Mouse (Mus musculus) liver, postnatal 0 days (tissue): ENCODE results near the gene Wdtc1. TPM values are rescaled to one million over a fixed set of nuclear protein-coding genes. Genes with fewer than 3 reads are reported as not detected.

Experiments used
- ATAC-seq: fragments of 200-750 bp; cut with Nextera tagmentation; 2 replicates; pipeline ENCODE4 v1.8.0; 2017; ENCODE audit warnings: mild to moderate bottlenecking, moderate library complexity
- DNase-seq: peaks from one replicate; pipeline ENCODE4 v3.0.0-alpha.2; 2016
- H3K27ac ChIP-seq: fragments of 300-500 bp; sonication (generic); 2 replicates; pipeline ENCODE4 v1.5.1; 2014; ENCODE audit warnings: antibody characterized with exemption, moderate library complexity, mild to moderate bottlenecking, low read depth
- H3K27me3 ChIP-seq: fragments of 300-500 bp; sonication (generic); 2 replicates; pipeline ENCODE4 v1.6.1; 2014; ENCODE audit warnings: low read length, control low read depth, mixed read lengths; ENCODE audit not compliant: insufficient read depth
- H3K36me3 ChIP-seq: fragments of 300-500 bp; sonication (generic); replicated peaks from 2 replicates; pipeline ENCODE4 v1.6.1; 2014; ENCODE audit warnings: mild to moderate bottlenecking, control low read depth, low read length, moderate library complexity, mixed read lengths; ENCODE audit not compliant: insufficient read depth
- H3K4me1 ChIP-seq: fragments of 300-500 bp; sonication (generic); 2 replicates; pipeline ENCODE4 v1.6.1; 2014; ENCODE audit warnings: antibody characterized with exemption, mild to moderate bottlenecking, control low read depth; ENCODE audit not compliant: insufficient read depth
- H3K4me2 ChIP-seq: fragments of 300-500 bp; sonication (generic); 2 replicates; pipeline ENCODE4 v1.6.1; 2014; ENCODE audit warnings: low read depth, mild to moderate bottlenecking, low read length, moderate library complexity, mixed read lengths
- H3K4me3 ChIP-seq: fragments of 300-500 bp; sonication (generic); 2 replicates; pipeline ENCODE4 v1.5.1; 2014; ENCODE audit warnings: low read depth, low read length
- H3K9ac ChIP-seq: fragments of 300-500 bp; sonication (generic); replicated peaks from 2 replicates; pipeline ENCODE4 v1.6.1; 2014; ENCODE audit warnings: mild to moderate bottlenecking, moderate library complexity
- H3K9me3 ChIP-seq: fragments of 300-500 bp; sonication (generic); 2 replicates; pipeline ENCODE4 v1.6.1; 2016; ENCODE audit warnings: mild to moderate bottlenecking, control low read depth, low read length, mixed read lengths
- CTCF ChIP-seq: sonication (generic); IDR thresholded peaks from 2 replicates; pipeline ENCODE4 v1.5.1; 2016; ENCODE audit warnings: antibody characterized with exemption, low read depth
- EP300 ChIP-seq: IDR thresholded peaks from 2 replicates; pipeline ENCODE4 v1.6.1; 2016; ENCODE audit warnings: antibody characterized with exemption, low read depth, mild to moderate bottlenecking
- WGBS: fragments of 180-500 bp; shearing (Covaris S2); extraction: QIAGEN DNeasy Blood & Tissue Kit; methylation state at CpG from one replicate; pipeline ENCODE4 v1.1.7; 2014; ENCODE audit not compliant: insufficient replicate concordance; 5-methylcytosine and 5-hydroxymethylcytosine counted together
- microRNA-seq: library from miRNA; unstranded; fragments of <30 nt; microRNA quantifications from one replicate; pipeline ENCODE4, GENCODE M21; 2016
- polyA plus RNA-seq: library from polyadenylated mRNA; unstranded; fragments of >200 nt; fragmentation: Nextera tagmentation; extraction: Ambion mirVana; gene quantifications from 2 replicates; pipeline ENCODE4 v1.2.1, GENCODE M21; 2015

The Wdtc1 gene
- polyA plus RNA-seq, 1 experiment from 2014 or later: 5.3 TPM

GRCm38 (mm10) chr4:133242710-133243109 is 110.6 kb downstream of the Wdtc1 start:
- peaks cover 15% of the 10 kb centered on the region for H3K27me3 ChIP-seq
- no peak overlapping the region for H3K9ac ChIP-seq
- H3K4me2 ChIP-seq: no peak overlapping the region
- no peak for DNase-seq
- no peak overlapping the region for H3K4me3 ChIP-seq
- TF ChIP-seq EP300: no peak
- TF ChIP-seq CTCF: no peak
- no peak overlapping the region for H3K27ac ChIP-seq
- H3K36me3 ChIP-seq: peaks cover 16% of the 10 kb centered on the region
- peaks cover 42% of the 10 kb centered on the region for H3K4me1 ChIP-seq
- WGBS: 81% methylated on average over 9 of the region's 9 CpGs
- ATAC-seq: no peak
- no peaks in the 10 kb centered on the region for H3K9me3 ChIP-seq

Small RNA genes within 50 kb of the gene (microRNA-seq; reads per million reads assigned to microRNA genes)
- not detected for gene Mir5122

Other genes starting within 250 kb of the Wdtc1 start
- gene Wasf2, start 223.0 kb downstream of the Wdtc1 start, polyA plus RNA-seq: 35.8 and 43.1 TPM in 2 replicates
- gene Cd164l2, start 141.3 kb downstream of the Wdtc1 start, polyA plus RNA-seq: 0.25 and 0.39 TPM in 2 replicates
- not detected in 2 replicates for gene Gpr3, start 140.9 kb downstream of the Wdtc1 start, polyA plus RNA-seq
- gene Map3k6, start 112.7 kb downstream of the Wdtc1 start, polyA plus RNA-seq: 1.2 and 1.3 TPM in 2 replicates
- gene Sytl1, start 90.4 kb downstream of the Wdtc1 start, polyA plus RNA-seq: 1.0 and 1.3 TPM in 2 replicates
- gene Tmem222, start 75.7 kb downstream of the Wdtc1 start, polyA plus RNA-seq: 29.6 and 30.8 TPM in 2 replicates
- 1.8 TPM in 2 replicates for gene Slc9a1, start 16.2 kb upstream of the Wdtc1 start, polyA plus RNA-seq
- gene Tent5b, start 126.7 kb upstream of the Wdtc1 start, polyA plus RNA-seq: 0.07 and 0.08 TPM in 2 replicates
- 0.34 TPM in 1 of 2 replicates, not detected in the other for gene Trnp1, start 145.1 kb upstream of the Wdtc1 start, polyA plus RNA-seq
- gene Kdf1, start 165.5 kb upstream of the Wdtc1 start, polyA plus RNA-seq: 5.5 and 5.9 TPM in 2 replicates
- 118 and 129 TPM in 2 replicates for gene Nudc, start 192.5 kb upstream of the Wdtc1 start, polyA plus RNA-seq
- 32.7 and 44.1 TPM in 2 replicates for gene Nr0b2, start 199.9 kb upstream of the Wdtc1 start, polyA plus RNA-seq
- gene Gpatch3, start 221.3 kb upstream of the Wdtc1 start, polyA plus RNA-seq: 4.5 and 5.3 TPM in 2 replicates
- gene Gpn2, start 230.9 kb upstream of the Wdtc1 start, polyA plus RNA-seq: 10.2 and 10.9 TPM in 2 replicates
- gene Sfn, start 248.7 kb upstream of the Wdtc1 start, polyA plus RNA-seq: 0.40 and 0.59 TPM in 2 replicates